Mouse (Mus musculus) midbrain, embryonic 10.5 days (tissue): ENCODE data around the gene Bmpr1b. TPM values are rescaled to one million over a fixed set of nuclear protein-coding genes. Genes with fewer than 3 reads are reported as not detected.

ENCODE experiments used
- DNase-seq: peaks from one replicate; pipeline ENCODE4 v3.0.0-alpha.2; 2017; ENCODE audit warnings: low spot score
- H3K27ac ChIP-seq: fragments of 300-500 bp; sonication (generic); replicated peaks from 2 replicates; pipeline ENCODE4 v1.5.1; 2016; ENCODE audit warnings: mild to moderate bottlenecking
- H3K27me3 ChIP-seq: fragments of 300-500 bp; sonication (generic); 2 replicates; pipeline ENCODE4 v1.6.1; 2016; ENCODE audit warnings: low read depth, mild to moderate bottlenecking; ENCODE audit not compliant: poor library complexity, severe bottlenecking
- H3K36me3 ChIP-seq: fragments of 300-500 bp; sonication (generic); 2 replicates; pipeline ENCODE4 v1.6.1; 2016; ENCODE audit warnings: mild to moderate bottlenecking, moderate library complexity
- H3K4me1 ChIP-seq: fragments of 300-500 bp; sonication (generic); 2 replicates; pipeline ENCODE4 v1.6.1; 2016
- H3K4me3 ChIP-seq: fragments of 300-500 bp; sonication (generic); 2 replicates; pipeline ENCODE4 v1.5.1; 2016; ENCODE audit warnings: mild to moderate bottlenecking, moderate library complexity
- H3K9me3 ChIP-seq: fragments of 300-500 bp; sonication (generic); replicated peaks from 2 replicates; pipeline ENCODE4 v1.6.1; 2016; ENCODE audit warnings: mild to moderate bottlenecking
- WGBS: fragments of 180-500 bp; shearing (Covaris S2); methylation state at CpG from one replicate; pipeline ENCODE4 v1.1.7; 2016; 5-methylcytosine and 5-hydroxymethylcytosine counted together
- polyA plus RNA-seq: library from polyadenylated mRNA; unstranded; fragments of >200 nt; fragmentation: Nextera tagmentation; extraction: Ambion mirVana; gene quantifications from 2 replicates; pipeline ENCODE4 v1.2.1, GENCODE M21; 2016

The Bmpr1b gene
- polyA plus RNA-seq, 1 experiment from 2014 or later, result 5.5 TPM

GRCm38 (mm10) chr3:141919661-141920060 lies 249.6 kb downstream of the Bmpr1b start:
- 63% methylated on average over 3 of the region's 3 CpGs for WGBS
- Histone ChIP-seq H3K36me3 (no peaks in the 10 kb centered on the region), H3K27ac (no peak overlapping the region), H3K9me3 (no peaks in the 10 kb centered on the region), H3K27me3 (no peaks in the 10 kb centered on the region), H3K4me1 (peaks cover 3% of the 10 kb centered on the region; the same call in 1 of the 2 replicates), H3K4me3 (no peak overlapping the region)
- DNase-seq, result no peak

GRCm38 (mm10) chr3:141917166-141917565 lies 252.1 kb downstream of the Bmpr1b start:
- no peaks in the 10 kb centered on the region for H3K9me3 ChIP-seq
- H3K36me3 ChIP-seq, result no peaks in the 10 kb centered on the region
- DNase-seq, result no peak
- WGBS, result 85% methylated on average over 4 of the region's 4 CpGs
- no peak overlapping the region for H3K4me3 ChIP-seq
- H3K27me3 ChIP-seq, result no peaks in the 10 kb centered on the region
- H3K27ac ChIP-seq, result no peak overlapping the region
- peaks cover 3% of the 10 kb centered on the region; the same call in 1 of the 2 replicates for H3K4me1 ChIP-seq

GRCm38 (mm10) chr3:141915995-141916394 lies 253.2 kb downstream of the Bmpr1b start:
- no peak overlapping the region for H3K4me3 ChIP-seq
- WGBS, result 88% methylated on average over 3 of the region's 3 CpGs
- no peaks in the 10 kb centered on the region for H3K9me3 ChIP-seq
- no peaks in the 10 kb centered on the region for H3K36me3 ChIP-seq
- H3K4me1 ChIP-seq, result peaks cover 3% of the 10 kb centered on the region; the same call in 1 of the 2 replicates
- DNase-seq, result no peak
- H3K27ac ChIP-seq, result no peak overlapping the region
- no peaks in the 10 kb centered on the region for H3K27me3 ChIP-seq

- no peak overlapping the region for H3K4me3 ChIP-seq
- no peak for DNase-seq
- 83% methylated on average over 3 of the region's 3 CpGs for WGBS
- H3K27me3 ChIP-seq, result no peaks in the 10 kb centered on the region
- H3K36me3 ChIP-seq, result no peaks in the 10 kb centered on the region
- no peak overlapping the region for H3K27ac ChIP-seq
- H3K9me3 ChIP-seq, result no peaks in the 10 kb centered on the region
- H3K4me1 ChIP-seq, result no peaks in the 10 kb centered on the region
These were observed 254.6 kb downstream of the Bmpr1b start for GRCm38 (mm10) chr3:141914588-141914987.

GRCm38 (mm10) chr3:141909136-141909535 lies 260.1 kb downstream of the Bmpr1b start:
- no peak overlapping the region for H3K4me3 ChIP-seq
- no peaks in the 10 kb centered on the region for H3K9me3 ChIP-seq
- H3K27me3 ChIP-seq, result no peaks in the 10 kb centered on the region
- no peaks in the 10 kb centered on the region for H3K36me3 ChIP-seq
- WGBS, result 91% methylated on average over 2 of the region's 2 CpGs
- H3K4me1 ChIP-seq, result peaks cover 13% of the 10 kb centered on the region
- DNase-seq, result no peak
- H3K27ac ChIP-seq, result no peak overlapping the region

- H3K27me3 ChIP-seq, result no peaks in the 10 kb centered on the region
- 66% methylated on average over 6 of the region's 6 CpGs for WGBS
- no peak overlapping the region for H3K4me3 ChIP-seq
- no peaks in the 10 kb centered on the region for H3K36me3 ChIP-seq
- no peak for DNase-seq
- no peaks in the 10 kb centered on the region for H3K9me3 ChIP-seq
- peaks cover 13% of the 10 kb centered on the region for H3K4me1 ChIP-seq
- peak overlapping the region; percentile 43 for H3K27ac ChIP-seq
These were observed 263.2 kb downstream of the Bmpr1b start for GRCm38 (mm10) chr3:141905903-141906623.

- H3K36me3 ChIP-seq, result 0 out of 2 replicates have a peak, but pooled peaks cover 3% of the 10 kb centered on the region
- WGBS, result 85% methylated on average over 3 of the region's 3 CpGs
- H3K4me3 ChIP-seq, result no peak overlapping the region
- no peaks in the 10 kb centered on the region for H3K4me1 ChIP-seq
- no peak for DNase-seq
- H3K27ac ChIP-seq, result no peak overlapping the region
- no peaks in the 10 kb centered on the region for H3K27me3 ChIP-seq
- 0 out of 2 replicates have a peak, but pooled peaks cover 2% of the 10 kb centered on the region for H3K9me3 ChIP-seq
These were observed 268.9 kb downstream of the Bmpr1b start for GRCm38 (mm10) chr3:141900361-141900760.

GRCm38 (mm10) chr3:141899521-141899920 lies 269.7 kb downstream of the Bmpr1b start:
- H3K4me3 ChIP-seq, result no peak overlapping the region
- H3K36me3 ChIP-seq, result 0 out of 2 replicates have a peak, but pooled peaks cover 3% of the 10 kb centered on the region
- 91% methylated on average over 2 of the region's 2 CpGs for WGBS
- no peaks in the 10 kb centered on the region for H3K27me3 ChIP-seq
- 0 out of 2 replicates have a peak, but pooled peaks cover 2% of the 10 kb centered on the region for H3K9me3 ChIP-seq
- no peak overlapping the region for H3K27ac ChIP-seq
- DNase-seq, result no peak
- H3K4me1 ChIP-seq, result no peaks in the 10 kb centered on the region

- no peak for DNase-seq
- Histone ChIP-seq H3K4me3 (no peak overlapping the region), H3K36me3 (0 out of 2 replicates have a peak, but pooled peaks cover 3% of the 10 kb centered on the region), H3K4me1 (no peaks in the 10 kb centered on the region), H3K27ac (no peak overlapping the region), H3K27me3 (no peaks in the 10 kb centered on the region), H3K9me3 (0 out of 2 replicates have a peak, but pooled peaks cover 2% of the 10 kb centered on the region)
- WGBS, result 91% methylated on average over 4 of the region's 4 CpGs
These were observed 271.5 kb downstream of the Bmpr1b start for GRCm38 (mm10) chr3:141897698-141898097.

- no peak overlapping the region for H3K27ac ChIP-seq
- H3K4me3 ChIP-seq, result no peak overlapping the region
- 0 out of 2 replicates have a peak, but pooled peaks cover 2% of the 10 kb centered on the region for H3K9me3 ChIP-seq
- no peaks in the 10 kb centered on the region for H3K27me3 ChIP-seq
- DNase-seq, result no peak
- no peaks in the 10 kb centered on the region for H3K4me1 ChIP-seq
- 0 out of 2 replicates have a peak, but pooled peaks cover 3% of the 10 kb centered on the region for H3K36me3 ChIP-seq
- WGBS, result 30% methylated on average over 4 of the region's 4 CpGs
These were observed 272.2 kb downstream of the Bmpr1b start for GRCm38 (mm10) chr3:141896870-141897554.

GRCm38 (mm10) chr3:141895096-141895495 lies 274.1 kb downstream of the Bmpr1b start:
- no peak for DNase-seq
- 0 out of 2 replicates have a peak, but pooled peaks cover under 1% of the 10 kb centered on the region for H3K36me3 ChIP-seq
- H3K4me1 ChIP-seq, result no peaks in the 10 kb centered on the region
- no peaks in the 10 kb centered on the region for H3K9me3 ChIP-seq
- no peak overlapping the region for H3K27ac ChIP-seq
- no peaks in the 10 kb centered on the region for H3K27me3 ChIP-seq
- 81% methylated on average over 5 of the region's 5 CpGs for WGBS
- no peak overlapping the region for H3K4me3 ChIP-seq

GRCm38 (mm10) chr3:141890668-141891067 lies 278.6 kb downstream of the Bmpr1b start:
- H3K4me1 ChIP-seq, result peaks cover 8% of the 10 kb centered on the region
- no peak overlapping the region for H3K4me3 ChIP-seq
- H3K27me3 ChIP-seq, result no peaks in the 10 kb centered on the region
- H3K36me3 ChIP-seq, result no peaks in the 10 kb centered on the region
- WGBS, result 67% methylated on average over 4 of the region's 4 CpGs
- no peak overlapping the region for H3K27ac ChIP-seq
- DNase-seq, result no peak
- no peaks in the 10 kb centered on the region for H3K9me3 ChIP-seq
